Mouse (Mus musculus) adrenal gland, adult (tissue): ENCODE measurements around the gene Mid1.

Experiments used
- DNase-seq, 2 experiments: peaks; one replicate each; pipeline ENCODE4 v3.0.0; 2022 to 2023; ENCODE audit warnings: low spot score in 1 of 2; ENCODE audit not compliant: inconsistent age in 2 of 2

The Mid1 gene

GRCm38 (mm10) chrX:169983401-169984165, 298.6 kb downstream of the Mid1 start:
- DNase-seq, result peak; percentile 29 to 32

- DNase-seq, result peak; percentile 5 to 34
Measured at GRCm38 (mm10) chrX:169984331-169984730, 299.3 kb downstream of the Mid1 start.

GRCm38 (mm10) chrX:169984853-169985252, 299.9 kb downstream of the Mid1 start:
- peak; percentile 50 to 54 for DNase-seq

DNA sequence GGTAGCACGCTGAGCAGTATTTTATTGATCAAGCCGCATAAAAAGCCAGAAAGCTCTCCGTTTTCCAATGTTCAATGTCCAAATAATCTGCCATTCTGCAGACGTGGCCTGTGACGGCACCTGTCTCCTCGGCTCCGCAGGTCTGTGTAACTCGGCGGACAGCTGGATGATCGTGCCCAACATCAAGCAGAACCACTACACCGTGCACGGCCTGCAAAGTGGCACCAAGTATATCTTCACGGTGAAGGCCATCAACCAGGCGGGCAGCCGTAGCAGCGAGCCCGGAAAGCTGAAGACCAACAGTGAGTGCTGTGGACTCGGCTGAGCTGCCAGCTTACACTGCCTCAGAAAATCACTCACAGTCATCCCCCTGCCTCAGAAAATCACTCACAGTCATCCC, 300.8 kb downstream of the Mid1 start:
- peak; percentile 74 to 75 for DNase-seq

DNA sequence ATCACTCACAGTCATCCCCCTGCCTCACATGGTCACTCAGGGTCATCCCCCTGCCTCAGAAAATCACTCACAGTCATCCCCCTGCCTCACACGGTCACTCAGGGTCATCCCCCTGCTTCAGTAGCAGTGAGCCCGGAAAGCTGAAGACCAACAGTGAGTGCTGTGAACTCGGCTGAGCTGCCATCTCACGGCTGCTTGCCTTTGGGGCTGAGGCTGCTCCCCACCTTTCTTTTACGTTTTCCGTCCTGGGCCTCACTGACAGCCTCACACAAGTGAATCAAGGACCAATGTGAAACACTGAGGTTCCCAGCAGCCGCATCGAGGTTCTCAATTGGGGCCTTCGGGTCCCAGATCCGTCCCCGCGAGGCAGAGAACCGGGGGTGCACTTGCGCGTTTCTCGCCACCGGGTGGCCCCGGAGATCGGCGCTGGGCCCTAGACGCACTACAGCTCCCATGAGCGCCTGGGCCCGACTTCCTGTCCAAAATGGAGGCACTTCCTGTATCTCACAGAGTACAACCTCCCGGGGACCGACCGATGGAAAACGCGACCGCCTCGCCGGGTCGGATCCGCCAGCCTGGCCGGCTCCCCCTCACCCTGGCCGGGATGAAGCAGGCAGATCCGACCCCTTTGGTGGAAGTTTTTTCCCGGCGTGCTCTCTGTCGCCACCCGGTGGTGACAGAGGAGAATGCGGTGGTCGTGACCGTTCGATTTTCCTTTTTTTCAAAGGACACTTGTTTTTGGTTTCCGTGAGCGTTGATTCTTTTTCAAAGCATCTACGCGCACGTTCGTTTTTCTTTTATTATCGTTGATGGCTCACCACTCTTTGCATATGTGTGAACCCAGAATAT, 301.7 kb downstream of the Mid1 start:
- peak; percentile 92 to 97 for DNase-seq

DNA sequence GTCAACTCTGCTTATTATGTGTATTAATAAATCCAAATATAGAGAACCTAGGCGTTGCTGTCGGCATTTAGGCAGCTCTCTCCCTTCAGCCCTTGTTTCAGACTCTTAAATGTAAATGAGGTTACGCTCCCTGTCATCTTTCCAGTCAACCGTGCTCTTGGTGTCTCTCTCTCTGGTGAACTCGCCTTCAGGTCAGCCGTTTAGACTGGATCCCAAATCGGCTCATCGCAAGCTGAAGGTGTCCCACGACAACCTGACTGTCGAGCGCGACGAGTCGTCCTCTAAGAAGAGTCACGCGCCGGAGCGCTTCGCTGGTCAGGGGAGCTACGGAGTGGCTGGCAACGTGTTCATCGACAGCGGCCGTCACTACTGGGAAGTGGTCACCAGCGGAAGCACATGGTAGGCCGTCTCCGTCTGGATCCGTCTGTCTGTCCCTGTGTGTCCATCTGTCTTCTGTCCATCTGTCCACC, 302.4 kb downstream of the Mid1 start:
- peak; percentile 81 to 82 for DNase-seq

DNA sequence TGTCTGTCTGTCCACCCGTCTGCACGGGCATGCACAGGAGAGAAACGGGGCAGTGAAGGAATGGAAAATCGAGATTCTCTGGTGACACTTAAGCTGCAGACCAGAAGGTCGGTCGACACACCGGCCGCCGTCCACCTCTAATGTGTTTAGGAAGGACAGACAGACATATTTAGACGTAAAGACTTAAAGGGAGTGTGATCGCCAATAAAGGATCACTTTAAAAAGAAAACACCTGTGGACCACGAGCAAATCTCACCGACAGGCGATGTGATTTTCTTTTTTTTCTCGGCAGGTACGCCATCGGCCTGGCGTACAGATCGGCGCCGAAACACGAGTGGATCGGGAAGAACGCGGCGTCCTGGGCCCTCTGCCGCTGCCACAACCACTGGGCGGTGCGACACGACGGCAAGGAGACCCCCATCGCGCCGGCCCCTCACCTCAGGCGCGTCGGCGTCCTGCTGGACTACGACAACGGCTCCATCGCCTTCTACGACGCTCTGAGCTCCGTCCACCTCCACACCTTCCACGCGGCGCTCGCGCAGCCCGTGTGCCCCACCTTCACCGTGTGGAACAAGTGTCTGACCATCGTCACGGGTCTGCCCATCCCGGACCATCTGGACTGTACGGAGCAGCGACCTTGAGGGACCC, 303.7 kb downstream of the Mid1 start:
- DNase-seq, result peak; percentile 67 to 80

GRCm38 (mm10) chrX:169989219-169989595, 304.2 kb downstream of the Mid1 start:
- peak in 1 of 2 experiments; percentile 62 for DNase-seq

DNA sequence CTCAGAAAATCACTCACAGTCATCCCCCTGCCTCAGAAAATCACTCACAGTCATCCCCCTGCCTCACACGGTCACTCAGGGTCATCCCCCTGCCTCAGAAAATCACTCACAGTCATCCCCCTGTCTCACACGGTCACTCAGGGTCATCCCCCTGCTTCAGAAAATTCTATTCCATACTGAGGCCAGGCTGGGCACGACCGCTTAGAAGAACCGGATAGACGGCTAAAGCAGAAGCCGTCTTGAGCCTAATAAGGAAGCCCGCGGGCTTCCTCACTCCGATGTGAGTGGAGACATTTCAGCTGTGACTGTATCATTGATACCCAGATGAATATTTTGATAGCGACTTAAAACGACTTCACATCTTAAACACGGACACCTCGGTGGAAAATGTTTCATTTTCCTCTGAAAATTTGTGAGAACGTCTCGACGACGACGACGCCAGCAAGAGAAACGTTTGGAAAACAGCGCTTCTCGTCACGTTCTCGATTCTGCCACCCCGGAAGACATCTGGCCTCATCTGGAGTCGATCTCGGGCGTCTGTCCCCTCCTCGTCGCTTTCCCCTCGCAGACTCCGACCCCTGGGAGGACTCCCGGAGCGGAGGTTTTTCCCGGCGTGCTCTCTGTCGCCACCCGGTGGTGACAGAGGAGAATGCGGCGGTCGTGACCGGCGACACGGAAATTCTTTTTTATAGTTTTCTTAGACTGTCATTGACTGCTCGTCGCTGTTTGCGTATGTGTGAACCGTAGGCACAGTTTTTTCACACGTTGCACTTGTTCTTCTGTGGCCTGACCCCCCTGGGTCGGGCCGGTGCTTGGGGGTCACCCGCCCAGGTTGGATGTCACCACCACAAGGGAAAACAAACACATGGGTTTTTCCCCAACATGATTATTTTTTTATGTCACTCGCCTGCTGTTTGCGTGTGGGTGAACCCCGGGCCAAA, 305.0 kb downstream of the Mid1 start:
- peak; percentile 79 to 91 for DNase-seq

DNA sequence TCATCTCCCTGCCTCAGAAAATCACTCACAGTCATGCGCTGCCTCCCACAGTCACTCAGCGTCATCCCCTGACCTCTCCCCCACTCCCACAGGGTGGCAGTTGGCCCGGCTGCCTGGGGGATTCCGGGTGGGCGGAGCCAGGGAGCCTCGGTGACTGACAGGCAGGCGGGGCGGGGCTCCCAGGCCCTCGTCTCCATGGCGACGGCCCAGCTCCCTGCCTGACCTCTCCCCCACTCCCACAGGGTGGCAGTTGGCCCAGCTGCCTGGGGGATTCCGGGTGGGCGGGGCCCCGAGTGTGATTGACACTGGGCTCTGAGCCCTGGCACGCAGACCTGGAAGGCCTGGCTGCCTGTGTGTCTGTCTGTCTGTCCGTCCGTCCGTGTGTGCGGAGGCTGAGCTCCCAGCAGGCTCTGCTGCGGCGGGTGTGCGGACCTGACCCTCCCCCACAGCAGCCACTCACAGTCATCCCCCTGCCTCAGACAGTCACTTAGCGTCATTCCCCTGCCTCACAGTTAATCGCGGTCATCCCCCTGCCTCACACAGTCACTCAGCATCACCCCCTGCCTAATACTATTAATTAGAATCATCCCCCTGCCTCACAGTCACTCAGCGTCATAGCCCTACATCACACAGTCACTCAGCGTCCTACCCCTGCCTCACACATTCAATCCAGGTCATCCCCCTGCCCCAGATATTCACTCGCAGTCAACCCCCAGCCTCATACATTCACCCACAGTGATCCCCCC, 306.3 kb downstream of the Mid1 start:
- DNase-seq, result peak; percentile 100

DNA sequence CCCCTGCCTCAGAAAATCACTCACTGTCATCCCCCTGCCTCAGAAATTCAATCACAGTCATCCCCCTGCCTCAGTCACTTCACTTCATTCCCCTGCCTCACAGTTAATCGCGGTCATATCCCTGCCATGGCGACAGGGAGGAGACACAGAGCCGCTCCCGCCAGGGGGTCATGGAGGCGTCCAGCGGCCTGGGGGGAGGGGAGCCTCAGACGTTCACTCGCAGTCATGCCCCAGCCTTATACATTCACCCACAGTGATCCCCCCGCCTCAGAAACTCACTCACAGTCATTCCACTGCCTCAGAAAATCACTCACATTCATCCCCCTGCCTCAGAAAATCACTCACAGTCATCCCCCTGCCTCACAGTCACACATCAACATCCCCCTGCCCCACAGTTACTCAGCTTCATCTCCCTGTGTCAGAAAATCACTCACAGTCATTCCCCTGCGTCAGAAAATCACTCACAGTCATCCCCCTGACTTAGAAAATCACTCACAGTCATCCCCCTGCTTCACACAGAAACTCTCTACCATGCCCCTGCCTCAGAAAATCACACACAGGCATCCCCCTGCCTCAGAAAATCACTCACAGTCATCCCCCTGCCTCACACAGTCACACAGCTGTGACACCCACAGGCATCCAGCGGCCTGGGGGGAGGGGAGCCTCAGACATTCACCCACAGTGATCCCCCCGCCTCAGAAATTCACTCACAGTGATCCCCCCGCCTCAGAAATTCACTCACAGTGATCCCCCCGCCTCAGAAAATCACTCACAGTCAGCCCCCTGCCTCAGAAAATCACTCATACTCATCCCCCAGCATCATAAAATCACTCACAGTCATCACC, 307.3 kb downstream of the Mid1 start:
- peak; percentile 66 to 69 for DNase-seq

DNA sequence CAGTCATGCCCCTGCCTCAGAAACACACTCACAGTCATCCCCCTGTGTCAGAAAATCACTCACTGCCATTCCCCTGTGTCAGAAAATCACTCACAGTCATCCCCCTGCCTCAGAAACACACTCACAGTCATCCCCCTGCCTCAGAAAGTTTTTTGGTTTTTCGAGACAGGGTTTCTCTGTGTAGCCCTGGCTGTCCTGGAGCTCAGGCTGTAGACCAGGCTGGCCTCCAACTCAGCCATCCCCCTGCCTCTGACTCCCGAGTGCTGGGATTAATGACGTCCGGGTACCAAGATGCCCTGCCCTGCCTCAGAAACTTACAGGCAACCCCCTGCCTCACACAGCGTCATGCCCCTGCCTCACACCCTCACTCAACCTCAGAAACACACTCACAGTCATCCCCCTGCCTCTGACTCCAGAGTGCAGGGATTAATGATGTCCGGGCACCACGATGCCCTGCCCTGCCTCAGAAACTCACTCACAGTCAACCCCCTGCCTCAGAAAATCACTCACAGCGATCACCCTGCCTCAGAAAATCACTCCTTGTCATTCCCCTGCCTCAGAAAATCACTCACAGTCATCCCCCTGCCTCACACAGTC, 308.1 kb downstream of the Mid1 start:
- DNase-seq, result peak; percentile 56 to 67

DNA sequence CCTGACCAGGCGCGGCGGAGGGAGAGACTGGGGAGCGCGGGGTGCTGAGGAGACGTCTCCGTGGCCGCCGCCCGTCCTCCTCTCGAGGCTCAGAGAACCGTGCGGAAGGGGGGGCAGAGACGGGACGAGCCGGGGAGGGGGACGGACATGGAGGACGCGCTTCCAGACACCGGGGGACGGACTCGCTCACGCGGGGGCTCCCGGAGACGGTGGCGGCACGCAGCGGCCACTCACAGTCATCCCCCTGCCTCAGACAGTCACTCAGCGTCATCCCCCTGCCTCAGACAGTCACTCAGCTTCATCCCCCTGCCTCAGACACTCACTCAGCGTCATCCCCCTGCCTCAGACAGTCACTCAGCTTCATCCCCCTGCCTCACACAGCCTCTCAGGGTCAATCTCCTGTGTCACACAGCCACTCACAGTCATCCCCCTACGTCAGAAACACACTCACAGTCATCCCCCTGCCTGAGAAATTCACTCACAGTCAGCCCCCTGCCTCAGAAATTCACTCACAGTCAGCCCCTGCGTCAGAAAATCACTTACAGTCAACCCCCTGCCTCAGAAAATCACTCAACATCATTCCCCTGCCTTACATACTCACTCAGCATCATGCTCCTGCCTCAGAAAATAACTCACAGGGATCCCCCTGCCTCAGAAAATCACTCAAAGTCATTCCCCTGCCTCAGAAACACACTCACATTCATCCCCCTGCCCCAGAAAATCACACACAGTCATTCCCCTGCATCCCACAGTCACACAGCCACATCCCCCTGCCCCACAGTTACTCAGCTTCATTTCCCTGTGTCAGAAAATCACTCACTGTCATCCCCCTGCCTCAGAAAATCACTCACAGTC, 309.2 kb downstream of the Mid1 start:
- DNase-seq, result peak; percentile 72 to 82

GRCm38 (mm10) chrX:169994866-169995711, 310.1 kb downstream of the Mid1 start:
- DNase-seq, result peak in 1 of 2 experiments; percentile 53

- peak; percentile 68 to 69 for DNase-seq
Measured at GRCm38 (mm10) chrX:169995909-169996521, 311.0 kb downstream of the Mid1 start.

- DNase-seq, result peak; percentile 92 to 94
Measured at GRCm38 (mm10) chrX:169996926-169997325, 311.9 kb downstream of the Mid1 start.
